Mouse (Mus musculus): Measurements from ENCODE around the gene Gm37419. TPM values are rescaled to one million over a fixed set of nuclear protein-coding genes. Genes with fewer than 3 reads are reported as not detected.

Gene Gm37419
- not detected in 4 replicates for total RNA-seq (2023)

GRCm38 (mm10) chr16:23988466-23989208 lies at the start of gene Gm37419, which contains the start of gene Bcl6:
Gm37419 (plus strand) TSS chr16:23988482.
Bcl6 (minus strand) TSS chr16:23988852.

Other genes with a start within 250 kb of the Gm37419 start
- not detected in 4 replicates for gene Sst, start 97.5 kb upstream of the Gm37419 start, total RNA-seq (2023)
- not detected in 4 replicates for gene Rtp2, start 56.1 kb upstream of the Gm37419 start, total RNA-seq (2023)
- gene Bcl6, start 370 bp downstream of the Gm37419 start, total RNA-seq (2023), result 67.6 to 80.9 TPM (median 74.1 TPM) in 4 replicates